Mouse (Mus musculus): ENCODE results near the gene Tuba1b. TPM values are rescaled to one million over a fixed set of nuclear protein-coding genes. Genes with fewer than 3 reads are reported as not detected.
A peak's percentile ranks its signal among the peaks of the same experiment; 100 is the strongest.

Tuba1b gene
- polyA plus RNA-seq, 1 experiment from 2014 or later: 1,197 TPM

GRCm38 (mm10) chr15:98969372-98970101, 35.2 kb upstream of the Tuba1b start:
- H3K9me3 ChIP-seq: no peaks in the 10 kb centered on the region
- peaks cover 15% of the 10 kb centered on the region; the same call in 1 of the 2 replicates for H3K4me1 ChIP-seq
- H3K4me3 ChIP-seq (replicated peaks): no peak overlapping the region
- no peaks in the 10 kb centered on the region for H3K36me3 ChIP-seq
- H3K9ac ChIP-seq: no peak overlapping the region
- H3K27me3 ChIP-seq (replicated peaks): no peaks in the 10 kb centered on the region
- no peak overlapping the region for H3K4me2 ChIP-seq
- H3K27ac ChIP-seq: peak overlapping the region; percentile 49
- no peak for ATAC-seq (ENCODE audit: insufficient read depth, low FRiP score, low read depth)
- WGBS: 21% methylated on average over 16 of the region's 16 CpGs

- Histone ChIP-seq H3K27ac (peak overlapping the region; percentile 49), H3K9me3 (no peaks in the 10 kb centered on the region), H3K27me3 (replicated peaks) (no peaks in the 10 kb centered on the region), H3K4me3 (replicated peaks) (no peak overlapping the region), H3K4me2 (peak overlapping the region; percentile 24; the same call in 1 of the 2 replicates), H3K36me3 (no peaks in the 10 kb centered on the region), H3K4me1 (peaks cover 15% of the 10 kb centered on the region; the same call in 1 of the 2 replicates), H3K9ac (no peak overlapping the region)
- 17% methylated on average over 12 of the region's 12 CpGs for WGBS
- ATAC-seq (ENCODE audit: insufficient read depth, low FRiP score, low read depth): no peak
Measured at GRCm38 (mm10) chr15:98968701-98969371, 34.5 kb upstream of the Tuba1b start.

- ATAC-seq (ENCODE audit: insufficient read depth, low FRiP score, low read depth): no peak
- H3K36me3 ChIP-seq: no peaks in the 10 kb centered on the region
Measured at GRCm38 (mm10) chr15:98959531-98959930, 25.2 kb upstream of the Tuba1b start.

GRCm38 (mm10) chr15:98958901-98959420, 24.6 kb upstream of the Tuba1b start:
- no peak for ATAC-seq (ENCODE audit: insufficient read depth, low FRiP score, low read depth)
- Histone ChIP-seq H3K27me3 (replicated peaks) (no peaks in the 10 kb centered on the region), H3K9ac (no peak overlapping the region), H3K36me3 (no peaks in the 10 kb centered on the region), H3K4me2 (no peak overlapping the region), H3K9me3 (no peaks in the 10 kb centered on the region), H3K27ac (no peak overlapping the region), H3K4me3 (replicated peaks) (no peak overlapping the region), H3K4me1 (peaks cover 1% of the 10 kb centered on the region; the same call in 1 of the 2 replicates)
- 90% methylated on average over 4 of the region's 4 CpGs for WGBS

More at GRCm38 (mm10) chr15:98959531-98959930, 25.2 kb upstream of the Tuba1b start:
- H3K9ac ChIP-seq: no peak overlapping the region
- no peak overlapping the region for H3K4me3 ChIP-seq (replicated peaks)
- no peaks in the 10 kb centered on the region for H3K27me3 ChIP-seq (replicated peaks)
- no peaks in the 10 kb centered on the region for H3K9me3 ChIP-seq
- no peaks in the 10 kb centered on the region for H3K4me1 ChIP-seq
- whole genome bisulfite sequencing: 69% methylated on average over 3 of the region's 3 CpGs
- no peak overlapping the region for H3K27ac ChIP-seq
- no peak overlapping the region for H3K4me2 ChIP-seq

DNA sequence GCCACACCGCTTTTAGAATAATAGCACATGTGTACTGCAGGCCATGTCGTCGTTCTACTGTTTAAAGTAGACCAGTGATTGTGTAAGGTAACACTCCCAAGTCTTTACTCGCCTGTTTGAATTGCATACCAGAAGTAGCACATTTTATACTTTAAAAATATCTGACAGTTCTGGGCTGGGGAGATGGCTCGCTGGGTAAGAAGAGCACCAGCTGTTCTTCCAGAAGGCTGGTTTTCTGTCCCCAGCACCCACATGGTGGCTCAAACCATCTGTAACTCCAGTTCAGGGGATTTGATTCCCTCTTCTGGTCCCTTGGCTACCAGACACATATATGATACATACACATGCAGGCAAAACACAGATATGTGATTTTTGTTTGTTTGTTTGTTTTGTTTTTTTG, 23.1 kb upstream of the Tuba1b start:
- Histone ChIP-seq H3K36me3 (no peaks in the 10 kb centered on the region), H3K9me3 (no peaks in the 10 kb centered on the region), H3K4me3 (replicated peaks) (no peak overlapping the region), H3K4me1 (peaks cover 2% of the 10 kb centered on the region; the same call in 1 of the 2 replicates), H3K9ac (no peak overlapping the region), H3K27ac (no peak overlapping the region), H3K27me3 (replicated peaks) (no peaks in the 10 kb centered on the region), H3K4me2 (no peak overlapping the region)
- 56% methylated on average over 5 of the region's 5 CpGs for WGBS
- ATAC-seq (ENCODE audit: insufficient read depth, low FRiP score, low read depth): no peak

GRCm38 (mm10) chr15:98956000-98956399, 21.6 kb upstream of the Tuba1b start:
- H3K27me3 ChIP-seq (replicated peaks): no peaks in the 10 kb centered on the region
- H3K4me1 ChIP-seq: peaks cover 5% of the 10 kb centered on the region; the same call in 1 of the 2 replicates
- WGBS: 89% methylated on average over 4 of the region's 4 CpGs
- ATAC-seq (ENCODE audit: insufficient read depth, low FRiP score, low read depth): no peak
- H3K4me3 ChIP-seq (replicated peaks): no peak overlapping the region
- no peak overlapping the region for H3K27ac ChIP-seq
- H3K9me3 ChIP-seq: no peaks in the 10 kb centered on the region
- no peaks in the 10 kb centered on the region for H3K36me3 ChIP-seq
- no peak overlapping the region for H3K4me2 ChIP-seq
- no peak overlapping the region for H3K9ac ChIP-seq

DNA sequence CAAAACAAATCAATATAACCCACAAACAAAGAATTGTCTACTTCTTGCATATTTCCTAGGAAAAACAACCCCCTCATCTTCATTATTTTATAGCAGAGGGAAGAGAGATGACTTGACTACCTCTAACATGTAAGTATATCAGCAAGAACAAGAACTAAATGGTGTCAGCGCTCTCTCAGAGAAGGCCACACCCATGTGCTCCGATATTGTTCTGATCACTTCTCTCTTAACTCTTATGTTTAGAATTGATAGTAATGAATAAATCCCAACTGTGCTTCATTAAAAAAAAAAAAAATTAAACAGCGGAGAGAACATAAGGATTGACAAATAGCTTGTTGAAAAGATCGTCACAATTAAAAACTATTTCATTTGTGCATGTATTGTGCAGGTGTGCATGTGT, 21.0 kb upstream of the Tuba1b start:
- Histone ChIP-seq H3K36me3 (no peaks in the 10 kb centered on the region), H3K4me1 (peaks cover 5% of the 10 kb centered on the region; the same call in 1 of the 2 replicates), H3K9me3 (no peaks in the 10 kb centered on the region), H3K27ac (0 out of 2 replicates have a peak overlapping the region, but pooled peaks have one; percentile 78), H3K27me3 (replicated peaks) (no peaks in the 10 kb centered on the region), H3K4me2 (no peak overlapping the region), H3K4me3 (replicated peaks) (no peak overlapping the region), H3K9ac (no peak overlapping the region)
- ATAC-seq (ENCODE audit: insufficient read depth, low FRiP score, low read depth): no peak
- WGBS: 72% methylated on average over 4 of the region's 4 CpGs

DNA sequence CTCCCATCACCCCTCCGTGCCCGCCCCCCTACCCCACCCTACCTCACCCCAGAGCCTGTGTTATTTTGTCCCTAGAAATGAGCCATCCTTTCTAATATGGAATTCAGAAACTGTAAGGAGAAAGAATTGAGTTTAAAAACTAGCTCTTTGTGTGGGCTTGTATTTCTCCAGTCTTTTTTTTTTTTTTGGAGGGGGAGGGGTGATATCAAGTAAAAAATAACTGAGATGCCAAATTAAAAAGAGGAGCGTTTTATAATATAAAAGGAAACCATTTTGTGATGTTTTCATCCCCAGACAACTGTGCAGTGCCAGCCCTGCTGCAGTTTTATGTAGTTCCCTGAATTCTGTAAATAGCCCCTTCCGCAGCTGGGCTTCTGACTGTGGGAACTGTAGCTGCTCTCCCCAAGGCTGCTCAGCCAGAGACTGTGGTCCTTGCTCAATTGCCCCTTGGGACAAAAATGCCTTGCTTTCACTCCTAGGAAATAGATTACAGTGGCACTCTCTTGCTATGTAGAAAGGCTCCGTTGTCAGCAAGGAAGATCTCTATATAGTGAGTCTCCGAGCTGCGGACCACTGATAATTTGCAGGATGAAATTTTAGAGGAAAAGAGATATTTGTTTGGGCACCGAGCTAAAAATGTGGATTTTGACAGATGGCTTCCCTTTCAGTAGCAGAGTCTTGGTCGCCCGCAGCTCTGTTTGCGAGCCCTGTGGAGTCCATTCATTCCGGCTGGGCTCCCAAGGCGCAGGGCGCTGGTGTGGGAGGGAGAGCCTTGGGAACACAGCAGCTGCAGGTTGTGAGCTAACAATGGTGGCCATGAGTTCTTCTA, 20.3 kb upstream of the Tuba1b start:
- H3K27me3 ChIP-seq (replicated peaks): no peaks in the 10 kb centered on the region
- peak overlapping the region; percentile 32; the same call in 1 of the 2 replicates for H3K4me2 ChIP-seq
- no peak overlapping the region for H3K4me3 ChIP-seq (replicated peaks)
- H3K9me3 ChIP-seq: no peaks in the 10 kb centered on the region
- no peak for ATAC-seq (ENCODE audit: insufficient read depth, low FRiP score, low read depth)
- H3K4me1 ChIP-seq: peaks cover 5% of the 10 kb centered on the region; the same call in 1 of the 2 replicates
- H3K9ac ChIP-seq: no peak overlapping the region
- H3K36me3 ChIP-seq: no peaks in the 10 kb centered on the region
- 33% methylated on average over 14 of the region's 14 CpGs for WGBS
- H3K27ac ChIP-seq: peak overlapping the region; percentile 78

GRCm38 (mm10) chr15:98953401-98954356, 19.3 kb upstream of the Tuba1b start, which contains the start of the genes Gm49450 and Tuba1a:
Gene Gm49450 (minus strand): TSS chr15:98953551.
Gene Tuba1a (minus strand): TSS chr15:98953703.
- Histone ChIP-seq H3K9ac (peak within 1 kb of the TSS; percentile 82), H3K4me1 (peaks cover 5% of the 10 kb centered on the region; the same call in 1 of the 2 replicates), H3K9me3 (no peaks in the 10 kb centered on the region), H3K4me3 (replicated peaks) (peak within 1 kb of the TSS; percentile 76), H3K27ac (peak within 1 kb of the TSS; percentile 97), H3K4me2 (peak within 1 kb of the TSS; percentile 62), H3K36me3 (no peaks in the 10 kb centered on the region), H3K27me3 (replicated peaks) (no peaks in the 10 kb centered on the region)
- WGBS: 5% methylated on average over 28 of the region's 28 CpGs
- ATAC-seq (ENCODE audit: insufficient read depth, low FRiP score, low read depth): peak; percentile 97

DNA sequence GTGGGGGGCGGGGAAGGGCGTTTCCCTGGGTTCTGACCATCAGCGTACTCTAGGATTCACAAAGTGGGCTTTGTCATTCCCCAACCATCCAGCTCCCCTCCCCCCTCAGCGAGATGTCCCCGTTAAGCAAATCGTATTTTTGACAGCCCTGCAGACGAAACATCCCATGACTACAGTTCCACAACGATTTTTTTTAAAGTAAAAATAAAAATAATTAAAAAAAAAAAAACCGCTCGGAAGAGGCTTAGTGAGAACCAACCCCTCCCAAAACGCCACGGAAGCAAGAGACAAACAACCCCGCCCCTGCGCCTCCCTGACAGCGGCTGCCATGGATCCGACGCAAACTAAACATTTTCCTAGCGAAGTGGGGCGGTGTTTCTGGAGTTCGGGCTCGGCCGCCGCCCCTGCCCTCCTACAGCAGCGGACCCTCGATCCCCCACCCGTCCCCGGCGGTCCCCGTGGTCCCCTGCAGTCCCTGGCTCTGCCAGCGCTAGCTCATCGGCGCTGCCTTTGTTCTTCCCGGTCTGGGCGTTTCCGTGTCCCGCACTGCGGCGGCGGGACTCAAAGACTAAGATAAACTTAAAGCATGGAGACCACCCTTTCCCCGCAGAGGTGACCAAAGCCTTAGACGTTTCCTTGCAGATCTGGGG, 18.5 kb upstream of the Tuba1b start:
- H3K27ac ChIP-seq: peak overlapping the region; percentile 97

More for the DNA sequence above, 18.5 kb upstream of the Tuba1b start:
- H3K9me3 ChIP-seq: no peaks in the 10 kb centered on the region
- H3K27me3 ChIP-seq (replicated peaks): no peaks in the 10 kb centered on the region
- under 1% methylated on average over 41 of the region's 41 CpGs for WGBS
- no peaks in the 10 kb centered on the region for H3K36me3 ChIP-seq
- H3K4me2 ChIP-seq: peak overlapping the region; percentile 62
- peak overlapping the region; percentile 82 for H3K9ac ChIP-seq
- H3K4me1 ChIP-seq: peaks cover 5% of the 10 kb centered on the region; the same call in 1 of the 2 replicates
- peak; percentile 64; the same call in 1 of the 2 replicates for ATAC-seq (ENCODE audit: insufficient read depth, low FRiP score, low read depth)
- H3K4me3 ChIP-seq (replicated peaks): peak overlapping the region; percentile 76

Measured in stomach, embryonic 15.5 days (tissue).